Mouse (Mus musculus): ENCODE measurements around the gene Actc1. TPM values are rescaled to one million over a fixed set of nuclear protein-coding genes. Genes with fewer than 3 reads are reported as not detected.

The Actc1 gene
- 57.3 and 116 TPM in 2 replicates for polyA plus RNA-seq (2014; fragmentation: Nextera tagmentation; extraction: Ambion mirVana)

GRCm38 (mm10) chr2:114052696-114053598 is at the start of gene Actc1:
TSS of gene Actc1 (minus strand) at chr2:114053548.
- Histone ChIP-seq H3K4me2 (ENCODE audit: low read depth, low read length) (no peak within 1 kb of the TSS), H3K27ac (replicated peaks; ENCODE audit: low read depth, low read length) (no peak within 1 kb of the TSS), H3K4me1 (ENCODE audit: control insufficient read depth, insufficient read depth, low read length) (no peaks in the 10 kb centered on the region), H3K9ac (replicated peaks; ENCODE audit: low read length) (no peak within 1 kb of the TSS), H3K9me3 (replicated peaks; ENCODE audit: control insufficient read depth, low read length) (no peaks in the 10 kb centered on the region), H3K36me3 (replicated peaks; ENCODE audit: control insufficient read depth, insufficient read depth, low read depth, low read length) (no peaks in the 10 kb centered on the region), H3K4me3 (ENCODE audit: low read depth, low read length) (no peak within 1 kb of the TSS), H3K27me3 (ENCODE audit: control insufficient read depth, insufficient read depth, low read length) (no peaks in the 10 kb centered on the region)
- ATAC-seq (replicated peaks; ENCODE audit: insufficient number of reproducible peaks, low FRiP score, low TSS enrichment, low read depth): peak; percentile 47; the same call in 1 of the 2 replicates
- no peak for DNase-seq (ENCODE audit: low spot score)
- 48% methylated on average over 14 of the region's 14 CpGs for WGBS

GRCm38 (mm10) chr2:114102471-114102870 is 49.1 kb upstream of the Actc1 start:
- no peaks in the 10 kb centered on the region for H3K27me3 ChIP-seq (ENCODE audit: control insufficient read depth, insufficient read depth, low read length)
- 90% methylated on average over 3 of the region's 3 CpGs for WGBS
- H3K4me3 ChIP-seq (ENCODE audit: low read depth, low read length): no peak overlapping the region
- H3K4me1 ChIP-seq (ENCODE audit: control insufficient read depth, insufficient read depth, low read length): no peaks in the 10 kb centered on the region
- H3K9ac ChIP-seq (replicated peaks; ENCODE audit: low read length): no peak overlapping the region
- H3K9me3 ChIP-seq (replicated peaks; ENCODE audit: control insufficient read depth, low read length): no peaks in the 10 kb centered on the region
- DNase-seq (ENCODE audit: low spot score) (no peak), ATAC-seq (replicated peaks; ENCODE audit: insufficient number of reproducible peaks, low FRiP score, low TSS enrichment, low read depth) (no peak)
- no peak overlapping the region for H3K27ac ChIP-seq (replicated peaks; ENCODE audit: low read depth, low read length)
- no peaks in the 10 kb centered on the region; the same call in none of the 2 replicates for H3K36me3 ChIP-seq (replicated peaks; ENCODE audit: control insufficient read depth, insufficient read depth, low read depth, low read length)
- no peak overlapping the region for H3K4me2 ChIP-seq (ENCODE audit: low read depth, low read length)

GRCm38 (mm10) chr2:114100834-114101233 is 47.5 kb upstream of the Actc1 start:
- ATAC-seq (replicated peaks; ENCODE audit: insufficient number of reproducible peaks, low FRiP score, low TSS enrichment, low read depth) (no peak), DNase-seq (ENCODE audit: low spot score) (no peak)
- Histone ChIP-seq H3K9ac (replicated peaks; ENCODE audit: low read length) (no peak overlapping the region), H3K36me3 (replicated peaks; ENCODE audit: control insufficient read depth, insufficient read depth, low read depth, low read length) (no peaks in the 10 kb centered on the region; the same call in none of the 2 replicates), H3K27ac (replicated peaks; ENCODE audit: low read depth, low read length) (no peak overlapping the region), H3K27me3 (ENCODE audit: control insufficient read depth, insufficient read depth, low read length) (no peaks in the 10 kb centered on the region), H3K4me2 (ENCODE audit: low read depth, low read length) (no peak overlapping the region), H3K9me3 (replicated peaks; ENCODE audit: control insufficient read depth, low read length) (no peaks in the 10 kb centered on the region), H3K4me3 (ENCODE audit: low read depth, low read length) (no peak overlapping the region), H3K4me1 (ENCODE audit: control insufficient read depth, insufficient read depth, low read length) (no peaks in the 10 kb centered on the region)
- WGBS: 94% methylated on average over 9 of the region's 9 CpGs

- H3K27ac ChIP-seq (replicated peaks; ENCODE audit: low read depth, low read length): no peak overlapping the region
- no peak for ATAC-seq (replicated peaks; ENCODE audit: insufficient number of reproducible peaks, low FRiP score, low TSS enrichment, low read depth)
These were observed 46.5 kb upstream of the Actc1 start for GRCm38 (mm10) chr2:114099816-114100215.

GRCm38 (mm10) chr2:114099109-114099508 is 45.8 kb upstream of the Actc1 start:
- Histone ChIP-seq H3K4me3 (ENCODE audit: low read depth, low read length) (no peak overlapping the region), H3K27me3 (ENCODE audit: control insufficient read depth, insufficient read depth, low read length) (no peaks in the 10 kb centered on the region), H3K9ac (replicated peaks; ENCODE audit: low read length) (no peak overlapping the region), H3K27ac (replicated peaks; ENCODE audit: low read depth, low read length) (no peak overlapping the region), H3K36me3 (replicated peaks; ENCODE audit: control insufficient read depth, insufficient read depth, low read depth, low read length) (no peaks in the 10 kb centered on the region; the same call in none of the 2 replicates), H3K4me1 (ENCODE audit: control insufficient read depth, insufficient read depth, low read length) (no peaks in the 10 kb centered on the region), H3K9me3 (replicated peaks; ENCODE audit: control insufficient read depth, low read length) (no peaks in the 10 kb centered on the region), H3K4me2 (ENCODE audit: low read depth, low read length) (no peak overlapping the region)
- DNase-seq (ENCODE audit: low spot score): no peak
- no peak for ATAC-seq (replicated peaks; ENCODE audit: insufficient number of reproducible peaks, low FRiP score, low TSS enrichment, low read depth)
- WGBS: 92% methylated on average over 5 of the region's 5 CpGs

More at GRCm38 (mm10) chr2:114099816-114100215, 46.5 kb upstream of the Actc1 start:
- no peak overlapping the region for H3K4me2 ChIP-seq (ENCODE audit: low read depth, low read length)
- H3K27me3 ChIP-seq (ENCODE audit: control insufficient read depth, insufficient read depth, low read length): no peaks in the 10 kb centered on the region
- WGBS: 93% methylated on average over 3 of the region's 3 CpGs
- H3K9me3 ChIP-seq (replicated peaks; ENCODE audit: control insufficient read depth, low read length): no peaks in the 10 kb centered on the region
- H3K4me3 ChIP-seq (ENCODE audit: low read depth, low read length): no peak overlapping the region
- no peaks in the 10 kb centered on the region; the same call in none of the 2 replicates for H3K36me3 ChIP-seq (replicated peaks; ENCODE audit: control insufficient read depth, insufficient read depth, low read depth, low read length)
- DNase-seq (ENCODE audit: low spot score): no peak
- H3K4me1 ChIP-seq (ENCODE audit: control insufficient read depth, insufficient read depth, low read length): no peaks in the 10 kb centered on the region
- H3K9ac ChIP-seq (replicated peaks; ENCODE audit: low read length): no peak overlapping the region

- DNase-seq (ENCODE audit: low spot score) (no peak), ATAC-seq (replicated peaks; ENCODE audit: insufficient number of reproducible peaks, low FRiP score, low TSS enrichment, low read depth) (no peak)
- Histone ChIP-seq H3K9ac (replicated peaks; ENCODE audit: low read length) (no peak overlapping the region), H3K27me3 (ENCODE audit: control insufficient read depth, insufficient read depth, low read length) (no peaks in the 10 kb centered on the region), H3K4me3 (ENCODE audit: low read depth, low read length) (no peak overlapping the region), H3K27ac (replicated peaks; ENCODE audit: low read depth, low read length) (no peak overlapping the region), H3K4me2 (ENCODE audit: low read depth, low read length) (no peak overlapping the region), H3K9me3 (replicated peaks; ENCODE audit: control insufficient read depth, low read length) (no peaks in the 10 kb centered on the region), H3K36me3 (replicated peaks; ENCODE audit: control insufficient read depth, insufficient read depth, low read depth, low read length) (no peaks in the 10 kb centered on the region; the same call in none of the 2 replicates), H3K4me1 (ENCODE audit: control insufficient read depth, insufficient read depth, low read length) (no peaks in the 10 kb centered on the region)
- 96% methylated on average over 4 of the region's 4 CpGs for WGBS
These were observed 44.3 kb upstream of the Actc1 start for GRCm38 (mm10) chr2:114097627-114098026.

GRCm38 (mm10) chr2:114096570-114096969 is 43.2 kb upstream of the Actc1 start:
- Histone ChIP-seq H3K27ac (replicated peaks; ENCODE audit: low read depth, low read length) (no peak overlapping the region), H3K9me3 (replicated peaks; ENCODE audit: control insufficient read depth, low read length) (no peaks in the 10 kb centered on the region), H3K4me2 (ENCODE audit: low read depth, low read length) (no peak overlapping the region), H3K4me1 (ENCODE audit: control insufficient read depth, insufficient read depth, low read length) (no peaks in the 10 kb centered on the region), H3K9ac (replicated peaks; ENCODE audit: low read length) (no peak overlapping the region), H3K27me3 (ENCODE audit: control insufficient read depth, insufficient read depth, low read length) (no peaks in the 10 kb centered on the region), H3K4me3 (ENCODE audit: low read depth, low read length) (no peak overlapping the region), H3K36me3 (replicated peaks; ENCODE audit: control insufficient read depth, insufficient read depth, low read depth, low read length) (no peaks in the 10 kb centered on the region; the same call in 1 of the 2 replicates)
- 100% methylated on average over 1 of the region's 1 CpGs for WGBS
- ATAC-seq (replicated peaks; ENCODE audit: insufficient number of reproducible peaks, low FRiP score, low TSS enrichment, low read depth) (no peak), DNase-seq (ENCODE audit: low spot score) (no peak)

GRCm38 (mm10) chr2:114095348-114095747 is 42.0 kb upstream of the Actc1 start:
- Histone ChIP-seq H3K4me3 (ENCODE audit: low read depth, low read length) (no peak overlapping the region), H3K4me1 (ENCODE audit: control insufficient read depth, insufficient read depth, low read length) (no peaks in the 10 kb centered on the region), H3K36me3 (replicated peaks; ENCODE audit: control insufficient read depth, insufficient read depth, low read depth, low read length) (no peaks in the 10 kb centered on the region), H3K9ac (replicated peaks; ENCODE audit: low read length) (no peak overlapping the region), H3K4me2 (ENCODE audit: low read depth, low read length) (no peak overlapping the region), H3K27ac (replicated peaks; ENCODE audit: low read depth, low read length) (no peak overlapping the region), H3K27me3 (ENCODE audit: control insufficient read depth, insufficient read depth, low read length) (no peaks in the 10 kb centered on the region), H3K9me3 (replicated peaks; ENCODE audit: control insufficient read depth, low read length) (no peaks in the 10 kb centered on the region)
- 88% methylated on average over 5 of the region's 5 CpGs for WGBS
- DNase-seq (ENCODE audit: low spot score): no peak
- ATAC-seq (replicated peaks; ENCODE audit: insufficient number of reproducible peaks, low FRiP score, low TSS enrichment, low read depth): no peak

Measured in embryonic facial prominence, embryonic 11.5 days (tissue).